Mouse (Mus musculus) heart, embryonic 11.5 days (tissue): Measurements from ENCODE around the gene Erg. TPM values are rescaled to one million over a fixed set of nuclear protein-coding genes. Genes with fewer than 3 reads are reported as not detected.

Experiments
- ATAC-seq: fragments of 200-750 bp; cut with Nextera tagmentation; replicated peaks from 2 replicates; pipeline ENCODE4 v1.8.0; 2017; ENCODE audit warnings: moderate library complexity; ENCODE audit not compliant: insufficient number of reproducible peaks, low FRiP score, low TSS enrichment
- H3K27ac ChIP-seq: fragments of 300-500 bp; sonication (generic); 2 replicates; pipeline ENCODE4 v1.5.1; 2014; ENCODE audit warnings: mild to moderate bottlenecking, low read depth, low read length
- H3K27me3 ChIP-seq: fragments of 300-500 bp; sonication (generic); 2 replicates; pipeline ENCODE4 v1.6.1; 2014; ENCODE audit warnings: mild to moderate bottlenecking, low read length, mixed read lengths; ENCODE audit not compliant: control insufficient read depth, insufficient read depth
- H3K36me3 ChIP-seq: fragments of 300-500 bp; sonication (generic); 2 replicates; pipeline ENCODE4 v1.6.1; 2014; ENCODE audit warnings: mild to moderate bottlenecking, low read length, moderate library complexity, mixed read lengths; ENCODE audit not compliant: control insufficient read depth, insufficient read depth
- H3K4me1 ChIP-seq: fragments of 300-500 bp; sonication (generic); 2 replicates; pipeline ENCODE4 v1.6.1; 2014; ENCODE audit warnings: low read length; ENCODE audit not compliant: control insufficient read depth, insufficient read depth
- H3K4me2 ChIP-seq: fragments of 300-500 bp; sonication (generic); 2 replicates; pipeline ENCODE4 v1.6.1; 2014; ENCODE audit warnings: mild to moderate bottlenecking, moderate library complexity
- H3K4me3 ChIP-seq: fragments of 300-500 bp; sonication (generic); 2 replicates; pipeline ENCODE4 v1.5.1; 2014; ENCODE audit warnings: low read depth, low read length
- H3K9ac ChIP-seq: fragments of 300-500 bp; sonication (generic); 2 replicates; pipeline ENCODE4 v1.6.1; 2014; ENCODE audit warnings: mild to moderate bottlenecking, low read depth, low read length, moderate library complexity
- H3K9me3 ChIP-seq: fragments of 300-500 bp; sonication (generic); replicated peaks from 2 replicates; pipeline ENCODE4 v1.6.1; 2016; ENCODE audit warnings: low read length; ENCODE audit not compliant: control insufficient read depth
- WGBS: fragments of 180-500 bp; shearing (Covaris S2); extraction: QIAGEN DNeasy Blood & Tissue Kit; methylation state at CpG from one replicate; pipeline ENCODE4 v1.1.7; 2014; ENCODE audit not compliant: insufficient replicate concordance; 5-methylcytosine and 5-hydroxymethylcytosine counted together
- polyA plus RNA-seq: library from polyadenylated mRNA; unstranded; fragments of >200 nt; fragmentation: Nextera tagmentation; extraction: Ambion mirVana; gene quantifications from 2 replicates; pipeline ENCODE4 v1.2.1, GENCODE M21; 2014

Gene Erg
- polyA plus RNA-seq, 1 experiment from 2014 or later, result 4.8 TPM

DNA sequence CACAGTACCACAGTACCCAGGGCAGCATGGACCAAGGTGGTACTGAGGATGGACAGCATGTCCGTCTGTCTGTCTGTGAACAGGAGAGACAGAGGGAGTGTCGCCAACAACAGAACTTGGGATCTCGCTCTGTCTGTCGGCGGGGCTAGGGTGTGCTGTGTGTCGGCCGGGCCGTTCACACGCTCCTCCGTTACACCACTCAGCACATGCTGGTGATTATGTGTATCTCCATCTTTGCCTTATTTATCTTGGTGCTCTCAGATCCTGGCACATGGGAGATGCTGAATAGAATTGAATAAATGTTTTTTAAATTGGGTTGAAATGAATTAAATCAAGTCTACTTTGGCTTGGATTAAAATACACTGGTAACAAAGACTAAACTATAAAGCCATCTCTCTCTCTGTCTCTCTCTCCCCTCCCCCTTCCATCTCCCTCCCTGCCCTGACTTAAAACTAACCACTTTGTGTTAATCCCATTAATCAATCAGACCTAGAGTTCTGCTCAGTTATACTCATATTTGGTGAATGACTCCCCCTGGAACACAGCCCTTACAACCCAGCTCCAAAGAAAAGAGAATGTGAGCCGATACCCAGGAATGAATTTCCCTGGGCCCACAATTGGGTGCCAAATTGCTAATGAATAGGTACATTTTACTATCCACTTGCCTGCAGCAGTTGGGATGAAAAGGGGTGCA is 10.6 kb upstream of the Erg start:
- WGBS, result 84% methylated on average over 11 of the region's 11 CpGs
- no peaks in the 10 kb centered on the region for H3K36me3 ChIP-seq
- H3K9me3 ChIP-seq, result no peaks in the 10 kb centered on the region
- H3K27me3 ChIP-seq, result no peaks in the 10 kb centered on the region
- H3K4me3 ChIP-seq, result no peak overlapping the region
- no peaks in the 10 kb centered on the region for H3K4me1 ChIP-seq
- H3K27ac ChIP-seq, result no peak overlapping the region
- H3K9ac ChIP-seq, result no peak overlapping the region
- H3K4me2 ChIP-seq, result no peak overlapping the region
- no peak for ATAC-seq

- Histone ChIP-seq H3K9me3 (no peaks in the 10 kb centered on the region), H3K9ac (no peak overlapping the region), H3K4me3 (no peak overlapping the region), H3K36me3 (no peaks in the 10 kb centered on the region), H3K4me1 (peaks cover 6% of the 10 kb centered on the region), H3K27ac (no peak overlapping the region), H3K27me3 (peaks cover 35% of the 10 kb centered on the region), H3K4me2 (no peak overlapping the region)
- 57% methylated on average over 5 of the region's 5 CpGs for WGBS
- no peak for ATAC-seq
Observed at GRCm38 (mm10) chr16:95588849-95589248, 2.5 kb upstream of the Erg start.

DNA sequence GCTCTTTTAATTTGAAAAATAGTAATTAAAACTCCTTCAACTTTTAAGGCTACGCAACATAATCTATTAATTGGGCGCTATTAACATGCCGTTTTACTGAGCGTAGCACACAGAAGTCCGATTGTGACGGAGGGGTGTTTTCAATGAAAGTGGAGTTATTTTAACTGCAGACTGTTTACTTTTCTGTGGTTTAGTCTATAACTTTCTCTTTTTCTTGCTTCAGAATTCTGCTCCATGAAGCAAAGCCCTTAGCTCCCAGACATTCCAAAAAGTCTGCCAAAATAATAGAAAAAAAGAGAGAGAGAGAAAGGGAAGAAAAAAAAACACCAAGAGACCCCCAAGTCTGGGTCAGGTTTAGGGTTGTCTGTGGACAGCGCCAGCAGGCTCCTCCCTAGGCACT is 333 bp upstream of the Erg start:
- no peak overlapping the region for H3K4me3 ChIP-seq
- no peaks in the 10 kb centered on the region for H3K36me3 ChIP-seq
- no peak overlapping the region for H3K9ac ChIP-seq
- no peaks in the 10 kb centered on the region for H3K9me3 ChIP-seq
- H3K27me3 ChIP-seq, result peaks cover 50% of the 10 kb centered on the region
- WGBS, result 46% methylated on average over 7 of the region's 7 CpGs
- H3K4me1 ChIP-seq, result peaks cover 6% of the 10 kb centered on the region
- no peak overlapping the region for H3K27ac ChIP-seq
- no peak for ATAC-seq
- no peak overlapping the region for H3K4me2 ChIP-seq

DNA sequence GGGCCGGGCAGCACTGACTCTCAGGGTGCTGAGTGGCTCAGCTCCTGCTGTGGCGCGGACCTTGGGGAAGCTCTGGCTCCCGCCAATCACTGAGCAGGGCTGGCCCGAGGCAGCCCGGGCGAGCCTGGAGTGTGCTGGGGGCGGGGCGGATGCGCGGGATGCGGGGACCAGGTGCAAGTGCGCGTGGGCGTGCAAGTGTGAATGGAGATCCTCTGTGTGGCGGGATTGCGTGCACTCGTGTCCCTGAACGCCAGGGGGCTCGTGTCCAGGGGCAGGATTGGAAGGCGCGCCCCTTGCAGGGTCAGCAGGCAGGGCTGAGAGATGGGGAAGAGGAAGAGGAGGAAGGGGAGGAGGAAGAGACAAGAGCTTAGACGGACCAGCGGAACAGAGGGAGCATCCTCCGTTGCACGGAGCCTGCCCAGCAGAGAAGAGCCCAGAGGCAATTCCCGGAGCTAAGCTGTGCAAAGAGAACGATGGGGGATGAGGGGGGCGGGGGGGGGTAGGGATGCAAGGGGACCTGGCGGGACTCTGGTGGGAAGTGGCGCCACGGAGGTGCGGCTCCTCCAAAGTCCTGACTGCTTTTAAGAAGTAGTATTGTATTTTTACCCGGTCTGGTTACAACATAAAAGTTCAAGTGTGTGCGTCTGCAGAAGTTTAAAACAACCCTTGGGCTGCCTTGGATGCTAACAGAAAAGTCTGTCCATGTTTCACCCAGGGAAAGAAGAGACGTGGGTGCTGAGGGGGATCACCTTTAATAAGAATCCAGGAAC is 667 bp downstream of the Erg start:
- H3K27me3 ChIP-seq, result peaks cover 51% of the 10 kb centered on the region
- peak; percentile 77 for ATAC-seq
- H3K4me2 ChIP-seq, result peak overlapping the region; percentile 92
- H3K27ac ChIP-seq, result no peak overlapping the region
- H3K36me3 ChIP-seq, result no peaks in the 10 kb centered on the region
- no peaks in the 10 kb centered on the region for H3K9me3 ChIP-seq
- H3K4me3 ChIP-seq, result peak overlapping the region; percentile 48
- 1% methylated on average over 36 of the region's 36 CpGs for WGBS
- H3K4me1 ChIP-seq, result peaks cover 6% of the 10 kb centered on the region
- peak overlapping the region; percentile 60; the same call in 1 of the 2 replicates for H3K9ac ChIP-seq

DNA sequence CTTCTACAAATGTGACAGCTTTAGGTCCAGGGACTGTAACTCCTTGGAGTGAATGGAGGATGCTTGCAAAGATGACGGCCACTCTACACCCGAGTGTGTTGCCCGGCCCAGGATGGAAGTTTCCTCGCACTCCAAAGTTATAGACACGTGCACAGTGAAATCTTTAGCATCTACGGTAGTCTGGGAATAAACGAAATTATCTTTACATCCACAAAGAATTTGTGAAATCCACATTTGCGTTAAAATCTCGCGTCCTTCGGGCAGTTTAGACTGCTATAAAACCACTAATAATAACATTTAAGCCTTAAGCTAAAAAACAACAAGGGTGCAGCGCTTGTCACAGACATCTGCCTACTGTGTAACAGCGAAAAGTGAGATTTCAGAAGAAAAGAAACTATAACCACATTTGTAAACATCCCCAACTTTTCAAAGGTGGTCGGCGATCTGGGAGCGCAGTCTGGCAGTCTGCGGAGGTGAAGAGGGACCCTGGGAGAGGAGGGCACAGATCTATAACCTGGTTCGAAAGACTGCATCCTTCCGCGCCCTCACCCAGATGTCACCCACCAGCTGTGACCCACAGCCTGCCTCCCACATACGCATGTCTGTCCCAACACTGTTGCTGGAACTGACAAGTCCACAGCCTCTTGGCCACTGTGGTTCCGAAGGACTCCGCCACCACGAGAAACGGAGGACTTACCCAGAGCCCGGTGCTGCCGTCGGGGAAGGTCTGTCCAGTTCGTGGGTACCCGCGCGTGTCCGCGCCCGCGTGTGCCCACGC is 1.5 kb downstream of the Erg start:
- ATAC-seq, result no peak
- H3K4me1 ChIP-seq, result peaks cover 6% of the 10 kb centered on the region
- no peaks in the 10 kb centered on the region for H3K36me3 ChIP-seq
- peaks cover 51% of the 10 kb centered on the region for H3K27me3 ChIP-seq
- no peak overlapping the region for H3K27ac ChIP-seq
- peak overlapping the region; percentile 60 for H3K9ac ChIP-seq
- H3K4me3 ChIP-seq, result peak overlapping the region; percentile 48
- WGBS, result 15% methylated on average over 37 of the region's 37 CpGs
- H3K9me3 ChIP-seq, result no peaks in the 10 kb centered on the region
- peak overlapping the region; percentile 92 for H3K4me2 ChIP-seq

- H3K4me3 ChIP-seq, result no peak overlapping the region
- 86% methylated on average over 4 of the region's 4 CpGs for WGBS
Observed at GRCm38 (mm10) chr16:95579289-95579688, 7.1 kb downstream of the Erg start.

GRCm38 (mm10) chr16:95573163-95573562 is 13.2 kb downstream of the Erg start:
- Histone ChIP-seq H3K9ac (no peak overlapping the region), H3K9me3 (no peaks in the 10 kb centered on the region), H3K4me2 (no peak overlapping the region), H3K4me1 (0 out of 2 replicates have a peak, but pooled peaks cover 4% of the 10 kb centered on the region), H3K27ac (no peak overlapping the region), H3K27me3 (no peaks in the 10 kb centered on the region), H3K4me3 (no peak overlapping the region), H3K36me3 (no peaks in the 10 kb centered on the region)
- no peak for ATAC-seq
- WGBS, result 71% methylated on average over 13 of the region's 13 CpGs

More at GRCm38 (mm10) chr16:95579289-95579688, 7.1 kb downstream of the Erg start:
- no peak overlapping the region for H3K27ac ChIP-seq
- H3K9me3 ChIP-seq, result no peaks in the 10 kb centered on the region
- no peaks in the 10 kb centered on the region for H3K4me1 ChIP-seq
- ATAC-seq, result no peak
- H3K36me3 ChIP-seq, result no peaks in the 10 kb centered on the region
- H3K27me3 ChIP-seq, result peaks cover 19% of the 10 kb centered on the region
- no peak overlapping the region for H3K9ac ChIP-seq
- no peak overlapping the region for H3K4me2 ChIP-seq

- 0 out of 2 replicates have a peak, but pooled peaks cover 4% of the 10 kb centered on the region for H3K4me1 ChIP-seq
- H3K27me3 ChIP-seq, result no peaks in the 10 kb centered on the region
- H3K36me3 ChIP-seq, result no peaks in the 10 kb centered on the region
- ATAC-seq, result no peak
- no peaks in the 10 kb centered on the region for H3K9me3 ChIP-seq
- no peak overlapping the region for H3K4me3 ChIP-seq
- H3K4me2 ChIP-seq, result no peak overlapping the region
- WGBS, result 0% methylated on average over 1 of the region's 1 CpGs
- no peak overlapping the region for H3K27ac ChIP-seq
- H3K9ac ChIP-seq, result no peak overlapping the region
Observed at GRCm38 (mm10) chr16:95570616-95571015, 15.8 kb downstream of the Erg start.
